In the genomic region with DNA sequence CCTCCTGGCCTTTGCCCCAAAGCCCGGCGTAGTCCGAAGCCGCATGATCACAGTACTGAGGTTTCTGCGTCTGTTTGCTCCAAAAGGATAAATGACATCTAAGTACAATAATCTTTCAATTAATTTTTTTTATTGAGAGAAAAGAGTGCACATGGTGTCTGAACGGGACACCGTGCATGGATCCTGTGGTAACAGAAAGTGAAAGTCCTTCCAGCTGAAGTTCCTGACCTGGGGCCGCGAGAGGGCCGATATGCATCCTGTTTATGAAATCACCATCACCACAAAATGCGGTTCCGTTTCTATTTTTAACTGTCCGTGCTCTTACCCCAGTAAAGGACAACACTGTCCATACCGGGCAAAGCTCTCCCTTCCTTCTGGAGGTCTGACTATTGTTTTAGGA, we compare ENCODE assay signal across 9 mouse cellular contexts.
DNase-seq lines count a peak whose midpoint lies in the region; ATAC-seq lines count a peak whose summit lies in the region.
"Had no signal": no experiment of that assay in that cellular context is flagged by ENCODE, and none has a peak within 500 bp of the region (broad histone marks: within the 10 kb centered on the region; RNA-seq: fewer than 3 reads in every experiment).

No protein-coding gene starts in this region.

- no peaks in the 10 kb centered on the region for H3K27me3 ChIP-seq in lung, embryonic 15.5 days
- no peaks in the 10 kb centered on the region for H3K27me3 ChIP-seq in midbrain, embryonic 13.5 days
- H3K27me3 ChIP-seq: midbrain, embryonic 12.5 days had no signal

- no peaks in the 10 kb centered on the region for H3K9me3 ChIP-seq in lung, embryonic 15.5 days
- H3K9me3 ChIP-seq in midbrain, embryonic 13.5 days: no peaks in the 10 kb centered on the region
- H3K9me3 ChIP-seq: midbrain, embryonic 12.5 days had no signal

- H3K27ac ChIP-seq in lung, embryonic 15.5 days: no peak overlapping the region
- H3K27ac ChIP-seq in midbrain, embryonic 13.5 days: no peak overlapping the region
- H3K27ac ChIP-seq: midbrain, embryonic 12.5 days had no signal

- no peak for ATAC-seq in lung, embryonic 15.5 days (ENCODE audit: borderline replicate concordance, extremely low read depth, low FRiP score, low TSS enrichment)
- no peak for ATAC-seq in midbrain, embryonic 13.5 days

- no peak overlapping the region for H3K9ac ChIP-seq in lung, embryonic 15.5 days
- H3K9ac ChIP-seq in midbrain, embryonic 13.5 days (replicated peaks): no peak overlapping the region
- H3K9ac ChIP-seq: midbrain, embryonic 12.5 days had no signal

- 63% methylated on average over 14 of the region's 14 CpGs for WGBS in lung, embryonic 15.5 days
- 94% methylated on average over 14 of the region's 14 CpGs for WGBS in midbrain, embryonic 13.5 days

- H3K4me1 ChIP-seq in lung, embryonic 15.5 days: no peaks in the 10 kb centered on the region
- no peaks in the 10 kb centered on the region for H3K4me1 ChIP-seq in midbrain, embryonic 13.5 days (replicated peaks)

- peak overlapping the region; percentile 19 for H3K4me3 ChIP-seq in lung, embryonic 15.5 days
- H3K4me3 ChIP-seq in midbrain, embryonic 13.5 days (replicated peaks): no peak overlapping the region
- H3K4me3 ChIP-seq: midbrain, embryonic 12.5 days had no signal

- peak overlapping the region; percentile 37 for H3K4me2 ChIP-seq in lung, embryonic 15.5 days
- no peak overlapping the region for H3K4me2 ChIP-seq in midbrain, embryonic 13.5 days (replicated peaks)
- H3K4me2 ChIP-seq: midbrain, embryonic 12.5 days had no signal

- peak; percentile 47 for DNase-seq in CD4-positive, CD25-positive, alpha-beta regulatory T cell, adult 2 months (ENCODE audit: low read depth, low spot score)
- peak; percentile 37 for DNase-seq in gastrocnemius, postnatal 14 days
- DNase-seq in kidney, adult 8-10 months: peak; percentile 35 to 40
- DNase-seq in thymus, postnatal 36 days: peak; percentile 8 to 12
- DNase-seq in yolk sac, embryonic 10.5 days (ENCODE audit: low spot score): no peak
- DNase-seq in layer of hippocampus, adult 9-10 months (ENCODE audit: low spot score): no peak

- intact Hi-C loops in gastrocnemius, postnatal 14 days (cut with DNase I; ENCODE audit: low total_unique reads): no loop called here

- H3K36me3 ChIP-seq in lung, embryonic 15.5 days: no peaks in the 10 kb centered on the region
- no peaks in the 10 kb centered on the region for H3K36me3 ChIP-seq in midbrain, embryonic 13.5 days
- H3K36me3 ChIP-seq: midbrain, embryonic 12.5 days had no signal

Comparison
In these comparisons a context has a peak if more than half of its experiments do, and no peak if none do; other contexts are left out.
1. DNase-seq: peak in CD4-positive, CD25-positive, alpha-beta regulatory T cell, adult 2 months (single experiment), gastrocnemius, postnatal 14 days (single experiment), kidney, adult 8-10 months (2 of 2) and thymus, postnatal 36 days (2 of 2); none in yolk sac, embryonic 10.5 days (single experiment) and layer of hippocampus, adult 9-10 months (single experiment).